Mouse (Mus musculus) ES-Bruce4 (cell line): ENCODE measurements at regions not wholly inside any gene's neighbourhood (a gene's known extent, or its start where the extent isn't known, plus 50 kb on each side); places are given as distances from the start of the nearest gene placed in this dataset.
A peak's percentile ranks its signal among the peaks of the same experiment; 100 is the strongest.

Experiments used
- H3K27ac ChIP-seq: 2 replicates; pipeline ENCODE4 v1.5.1; 2012; ENCODE audit warnings: low read length, inconsistent platforms; ENCODE audit not compliant: insufficient read depth
- H3K27me3 ChIP-seq: 2 replicates; pipeline ENCODE4 v1.6.1; 2012; ENCODE audit warnings: mild to moderate bottlenecking, low read length, inconsistent platforms; ENCODE audit not compliant: control insufficient read depth, poor library complexity, insufficient read depth, severe bottlenecking
- H3K36me3 ChIP-seq: 2 replicates; pipeline ENCODE4 v1.6.1; 2012; ENCODE audit warnings: inconsistent platforms, mild to moderate bottlenecking, low read length, moderate library complexity; ENCODE audit not compliant: control insufficient read depth, poor library complexity, insufficient read depth, severe bottlenecking
- H3K4me1 ChIP-seq: one replicate; pipeline ENCODE4 v1.8.1; 2011; ENCODE audit warnings: low read length; ENCODE audit not compliant: control insufficient read depth, insufficient read depth
- H3K4me3 ChIP-seq: 2 replicates; pipeline ENCODE4 v1.5.1; 2011; ENCODE audit warnings: low read depth, mild to moderate bottlenecking, low read length
- H3K9ac ChIP-seq: 2 replicates; pipeline ENCODE4 v1.6.1; 2012; ENCODE audit warnings: low read depth, mild to moderate bottlenecking, inconsistent platforms; ENCODE audit not compliant: poor library complexity, severe bottlenecking
- H3K9me3 ChIP-seq: replicated peaks from 2 replicates; pipeline ENCODE4 v1.6.1; 2012; ENCODE audit warnings: mild to moderate bottlenecking, low read length, inconsistent platforms; ENCODE audit not compliant: control insufficient read depth, poor library complexity, insufficient read depth, severe bottlenecking
- CTCF ChIP-seq: IDR thresholded peaks from one replicate; pipeline ENCODE4 v1.8.1; 2011; ENCODE audit warnings: low read depth, low read length
- EP300 ChIP-seq: IDR thresholded peaks from 2 replicates; pipeline ENCODE4 v1.6.1; 2011; ENCODE audit warnings: low read depth, low read length; ENCODE audit not compliant: insufficient read depth
- POLR2A ChIP-seq: IDR thresholded peaks from one replicate; pipeline ENCODE4 v1.8.1; 2011; ENCODE audit warnings: low read length; ENCODE audit not compliant: insufficient read depth

GRCm38 (mm10) chr1:61175239-61175638, 197.5 kb downstream of the Icos start:
- no peaks in the 10 kb centered on the region for H3K9me3 ChIP-seq
- no peak for TF ChIP-seq POLR2A
- no peak for TF ChIP-seq EP300
- TF ChIP-seq CTCF: no peak
- H3K27me3 ChIP-seq: no peaks in the 10 kb centered on the region
- no peaks in the 10 kb centered on the region for H3K4me1 ChIP-seq
- H3K4me3 ChIP-seq: no peak overlapping the region
- H3K36me3 ChIP-seq: no peaks in the 10 kb centered on the region
- no peak overlapping the region for H3K27ac ChIP-seq
- no peak overlapping the region for H3K9ac ChIP-seq

GRCm38 (mm10) chr1:61179461-61179860, 201.7 kb downstream of the Icos start:
- no peaks in the 10 kb centered on the region for H3K27me3 ChIP-seq
- TF ChIP-seq EP300: no peak
- no peak for TF ChIP-seq CTCF
- TF ChIP-seq POLR2A: no peak
- no peak overlapping the region for H3K4me3 ChIP-seq
- H3K9ac ChIP-seq: no peak overlapping the region
- no peaks in the 10 kb centered on the region for H3K36me3 ChIP-seq
- no peaks in the 10 kb centered on the region for H3K4me1 ChIP-seq
- H3K27ac ChIP-seq: no peak overlapping the region
- no peaks in the 10 kb centered on the region for H3K9me3 ChIP-seq

DNA sequence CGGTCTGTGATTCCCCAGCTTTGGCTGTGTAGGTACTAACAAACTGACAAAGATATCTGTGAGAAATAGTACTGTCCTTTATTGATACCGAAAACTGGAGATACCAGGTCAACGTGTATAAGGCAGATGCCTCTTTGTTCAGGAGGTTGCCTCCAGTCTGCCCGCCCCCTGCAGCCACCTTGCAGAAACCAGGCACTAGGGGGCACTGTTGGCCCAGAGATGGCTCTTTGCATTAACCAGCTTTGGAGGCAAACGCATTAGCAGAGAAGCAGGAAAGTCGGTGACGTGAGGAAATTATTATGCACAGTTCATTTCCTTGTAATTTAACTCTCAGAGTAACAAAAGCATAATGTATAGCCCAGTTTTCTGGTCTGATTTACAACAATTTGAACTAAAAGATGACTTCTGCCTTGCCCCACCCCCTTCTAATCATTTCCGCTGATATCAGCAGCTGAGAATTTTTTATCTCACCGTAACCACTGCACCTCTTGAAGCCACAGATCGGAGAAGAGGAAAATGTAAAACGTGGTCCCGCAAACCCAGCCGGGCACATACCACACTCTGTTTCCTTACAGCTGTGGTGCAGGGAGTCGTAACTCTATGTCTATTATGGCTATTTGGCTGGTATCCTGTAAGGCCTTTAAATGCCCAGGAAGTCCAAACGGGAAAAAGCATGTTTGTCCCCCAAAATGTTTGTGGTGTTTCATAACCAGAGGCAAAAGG, 203.5 kb downstream of the Icos start:
- no peak overlapping the region for H3K4me3 ChIP-seq
- no peak for TF ChIP-seq EP300
- TF ChIP-seq CTCF: peak; percentile 92
- no peak for TF ChIP-seq POLR2A
- no peak overlapping the region for H3K27ac ChIP-seq
- H3K4me1 ChIP-seq: no peaks in the 10 kb centered on the region
- H3K9me3 ChIP-seq: no peaks in the 10 kb centered on the region
- H3K27me3 ChIP-seq: no peaks in the 10 kb centered on the region
- H3K36me3 ChIP-seq: no peaks in the 10 kb centered on the region
- no peak overlapping the region for H3K9ac ChIP-seq

GRCm38 (mm10) chr1:61187381-61188100, 209.8 kb downstream of the Icos start:
- Histone ChIP-seq H3K27me3 (no peaks in the 10 kb centered on the region), H3K4me1 (no peaks in the 10 kb centered on the region), H3K4me3 (no peak overlapping the region), H3K27ac (no peak overlapping the region), H3K9ac (no peak overlapping the region), H3K9me3 (no peaks in the 10 kb centered on the region), H3K36me3 (no peaks in the 10 kb centered on the region)
- TF ChIP-seq CTCF (no peak), POLR2A (no peak), EP300 (no peak)

- no peaks in the 10 kb centered on the region for H3K9me3 ChIP-seq
- no peaks in the 10 kb centered on the region for H3K27me3 ChIP-seq
- no peak overlapping the region for H3K27ac ChIP-seq
- no peak overlapping the region for H3K9ac ChIP-seq
- H3K36me3 ChIP-seq: no peaks in the 10 kb centered on the region
- no peaks in the 10 kb centered on the region for H3K4me1 ChIP-seq
- TF ChIP-seq POLR2A (no peak), EP300 (no peak), CTCF (no peak)
- no peak overlapping the region for H3K4me3 ChIP-seq
These were observed 213.2 kb downstream of the Icos start for GRCm38 (mm10) chr1:61190921-61191320.

DNA sequence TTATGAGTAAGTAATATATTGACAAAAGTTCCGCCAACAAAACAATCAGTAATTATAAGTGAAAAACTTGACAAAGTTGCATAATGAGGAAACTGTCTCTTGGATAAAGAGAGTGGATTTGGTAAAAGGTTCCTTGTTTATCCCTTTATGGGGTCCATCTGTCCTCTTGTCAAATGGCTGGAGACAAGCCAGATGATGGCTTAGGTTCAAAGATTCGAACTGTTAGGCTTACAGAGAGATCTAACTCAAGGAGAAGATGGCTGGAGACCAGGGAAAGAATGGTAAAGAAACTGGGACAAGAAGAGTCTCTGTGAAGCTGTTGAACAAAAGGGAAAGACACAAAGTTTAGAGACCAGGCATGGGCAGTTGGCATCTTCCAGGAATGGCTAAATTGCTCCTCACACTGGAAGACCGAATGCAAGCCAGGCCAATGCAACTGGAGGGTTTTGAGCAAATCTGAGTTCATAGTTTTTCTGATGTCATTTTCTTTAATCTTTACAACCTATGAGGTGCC, 220.9 kb downstream of the Icos start:
- Histone ChIP-seq H3K9me3 (no peaks in the 10 kb centered on the region), H3K27ac (no peak overlapping the region), H3K36me3 (no peaks in the 10 kb centered on the region), H3K4me3 (no peak overlapping the region), H3K4me1 (no peaks in the 10 kb centered on the region), H3K27me3 (no peaks in the 10 kb centered on the region), H3K9ac (no peak overlapping the region)
- TF ChIP-seq CTCF (no peak), EP300 (no peak), POLR2A (no peak)
